Mouse (Mus musculus): ENCODE data around the gene Otop2.

DNA sequence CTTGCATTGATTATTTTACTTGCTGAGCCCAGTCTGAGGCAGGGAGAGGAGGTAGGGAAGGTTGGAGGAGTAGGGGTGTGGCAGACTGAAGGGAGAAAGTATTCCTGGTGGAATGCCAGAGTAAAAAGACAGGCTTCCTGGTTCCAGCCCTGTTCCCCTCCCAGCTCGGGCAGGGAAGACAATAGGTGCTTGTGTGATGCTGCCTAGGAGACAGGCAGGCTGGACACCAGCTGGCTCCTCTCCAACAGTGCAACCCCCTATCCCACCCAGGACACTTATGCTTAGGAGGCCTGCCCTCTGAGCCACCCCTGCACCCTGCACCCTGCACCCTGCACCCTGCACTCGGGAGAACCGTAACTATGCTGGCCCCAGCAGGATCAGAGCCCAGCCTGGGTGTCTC lies 52.3 kb downstream of the Otop2 start:
- TF ChIP-seq CTCF (IDR thresholded peaks at IDR 0.05; ENCODE audit: low read depth) = no peak
- no peak for TF ChIP-seq EP300 (IDR thresholded peaks at IDR 0.05; ENCODE audit: low read depth)
